Mouse (Mus musculus): ENCODE measurements at regions not wholly inside any gene's neighbourhood (a gene's known extent, or its start where the extent isn't known, plus 50 kb on each side); places are given as distances from the start of the nearest gene placed in this dataset.
A peak's percentile ranks its signal among the peaks of the same experiment; 100 is the strongest.

DNA sequence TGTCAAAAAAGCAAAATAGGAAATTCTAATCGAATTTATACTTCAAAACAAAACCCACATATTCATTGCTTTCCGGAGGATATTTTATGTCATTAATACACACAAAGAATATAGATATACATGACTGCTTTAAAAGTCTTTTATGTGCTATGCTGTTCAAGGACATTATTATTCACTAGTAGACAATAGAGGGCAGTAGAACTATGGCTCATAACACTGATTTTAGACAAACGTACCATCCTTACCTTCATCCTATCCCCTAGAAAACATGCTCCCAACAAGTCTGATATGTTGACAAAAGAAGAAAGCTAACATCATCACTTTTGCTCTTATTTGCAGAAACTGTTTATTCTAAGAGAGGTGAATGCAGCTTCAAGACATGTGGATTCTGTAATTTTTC, 566.8 kb downstream of the Gabrg2 start:
- no peaks in the 10 kb centered on the region for H3K36me3 ChIP-seq (ENCODE audit: control insufficient read depth, insufficient read depth, low read length)
- H3K9me3 ChIP-seq (ENCODE audit: control insufficient read depth, low read length) = no peaks in the 10 kb centered on the region
- no peak overlapping the region for H3K27ac ChIP-seq (replicated peaks; ENCODE audit: low read depth, low read length)
- H3K4me1 ChIP-seq (ENCODE audit: control insufficient read depth, insufficient read depth, low read length) = no peaks in the 10 kb centered on the region
- H3K27me3 ChIP-seq (ENCODE audit: control insufficient read depth, insufficient read depth, low read length) = no peaks in the 10 kb centered on the region
- no peak overlapping the region for H3K4me3 ChIP-seq (replicated peaks; ENCODE audit: low read depth, low read length)
- H3K9ac ChIP-seq (replicated peaks; ENCODE audit: low read length) = no peak overlapping the region
- H3K4me2 ChIP-seq (ENCODE audit: low read length) = no peak overlapping the region
- peak; percentile 62 for DNase-seq
- no peak for ATAC-seq (ENCODE audit: low FRiP score, low TSS enrichment)
- WGBS = 69% methylated on average over 3 of the region's 3 CpGs

GRCm38 (mm10) chr11:41425592-41425991, 575.1 kb downstream of the Gabrg2 start:
- no peak overlapping the region for H3K4me3 ChIP-seq (replicated peaks; ENCODE audit: low read depth, low read length)
- no peak for ATAC-seq (ENCODE audit: low FRiP score, low TSS enrichment)

More at GRCm38 (mm10) chr11:41425592-41425991, 575.1 kb downstream of the Gabrg2 start:
- H3K4me2 ChIP-seq (ENCODE audit: low read length) = no peak overlapping the region
- DNase-seq = peak; percentile 42
- WGBS = 26% methylated on average over 4 of the region's 4 CpGs
- no peak overlapping the region for H3K9ac ChIP-seq (replicated peaks; ENCODE audit: low read length)
- H3K9me3 ChIP-seq (ENCODE audit: control insufficient read depth, low read length) = no peaks in the 10 kb centered on the region
- H3K27me3 ChIP-seq (ENCODE audit: control insufficient read depth, insufficient read depth, low read length) = no peaks in the 10 kb centered on the region
- no peaks in the 10 kb centered on the region for H3K4me1 ChIP-seq (ENCODE audit: control insufficient read depth, insufficient read depth, low read length)
- H3K36me3 ChIP-seq (ENCODE audit: control insufficient read depth, insufficient read depth, low read length) = no peaks in the 10 kb centered on the region
- peak overlapping the region; percentile 39 for H3K27ac ChIP-seq (replicated peaks; ENCODE audit: low read depth, low read length)
